Mouse (Mus musculus) right cerebral cortex, postnatal 10 days (tissue): ENCODE measurements around the gene Enc1.
"Not testable (repeated sequence)": the region's sequence is repeated elsewhere in the genome, so short reads cannot be mapped to it uniquely, and the experiment has no call there.

Experiments used
- DNase-seq, 2 experiments: peaks; one replicate each; pipeline ENCODE4 v3.0.0; 2021; ENCODE audit warnings: low spot score in 2 of 2

Enc1 gene

GRCm38 (mm10) chr13:97250551-97251380, 9.9 kb downstream of the Enc1 start:
- DNase-seq, result no peak

GRCm38 (mm10) chr13:97251736-97252135, 10.8 kb downstream of the Enc1 start:
- DNase-seq, result no peak

- DNase-seq, result no peak
Measured at GRCm38 (mm10) chr13:97252469-97252868, 11.6 kb downstream of the Enc1 start.

GRCm38 (mm10) chr13:97253418-97253981, 12.6 kb downstream of the Enc1 start:
- DNase-seq, result no peak

- DNase-seq, result no peak
Measured at GRCm38 (mm10) chr13:97253994-97254393, 13.1 kb downstream of the Enc1 start.

GRCm38 (mm10) chr13:97254564-97255164, 13.8 kb downstream of the Enc1 start:
- no peak for DNase-seq

- DNase-seq, result no peak
Measured at GRCm38 (mm10) chr13:97255976-97256848, 15.3 kb downstream of the Enc1 start.

GRCm38 (mm10) chr13:97256849-97257379, 16.0 kb downstream of the Enc1 start:
- no peak for DNase-seq

GRCm38 (mm10) chr13:97259271-97259670, 18.4 kb downstream of the Enc1 start:
- DNase-seq, result no peak

GRCm38 (mm10) chr13:97260456-97261180, 19.7 kb downstream of the Enc1 start:
- no peak for DNase-seq

GRCm38 (mm10) chr13:97261549-97261948, 20.6 kb downstream of the Enc1 start:
- DNase-seq, result no peak

GRCm38 (mm10) chr13:97262676-97263075, 21.8 kb downstream of the Enc1 start:
- DNase-seq, result no peak

GRCm38 (mm10) chr13:97265534-97265933, 24.6 kb downstream of the Enc1 start:
- not testable (repeated sequence) for DNase-seq

GRCm38 (mm10) chr13:97270723-97271122, 29.8 kb downstream of the Enc1 start:
- DNase-seq, result no peak

- no peak for DNase-seq
Measured at GRCm38 (mm10) chr13:97271641-97272040, 30.7 kb downstream of the Enc1 start.

GRCm38 (mm10) chr13:97274757-97275156, 33.9 kb downstream of the Enc1 start:
- no peak for DNase-seq

GRCm38 (mm10) chr13:97275482-97275881, 34.6 kb downstream of the Enc1 start:
- DNase-seq, result no peak

GRCm38 (mm10) chr13:97282051-97282910, 41.4 kb downstream of the Enc1 start:
- no peak for DNase-seq

- DNase-seq, result no peak
Measured at GRCm38 (mm10) chr13:97282911-97283281, 42.0 kb downstream of the Enc1 start.

- DNase-seq, result no peak
Measured at GRCm38 (mm10) chr13:97287046-97287445, 46.1 kb downstream of the Enc1 start.
